Mouse (Mus musculus) embryo, embryonic 10.5 days (tissue): Measurements from ENCODE around the gene Gm28374.

Experiments used
- DNase-seq: peaks from one replicate; pipeline ENCODE4 v3.0.0-alpha.2; 2015; ENCODE audit warnings: low spot score

The Gm28374 gene

DNA sequence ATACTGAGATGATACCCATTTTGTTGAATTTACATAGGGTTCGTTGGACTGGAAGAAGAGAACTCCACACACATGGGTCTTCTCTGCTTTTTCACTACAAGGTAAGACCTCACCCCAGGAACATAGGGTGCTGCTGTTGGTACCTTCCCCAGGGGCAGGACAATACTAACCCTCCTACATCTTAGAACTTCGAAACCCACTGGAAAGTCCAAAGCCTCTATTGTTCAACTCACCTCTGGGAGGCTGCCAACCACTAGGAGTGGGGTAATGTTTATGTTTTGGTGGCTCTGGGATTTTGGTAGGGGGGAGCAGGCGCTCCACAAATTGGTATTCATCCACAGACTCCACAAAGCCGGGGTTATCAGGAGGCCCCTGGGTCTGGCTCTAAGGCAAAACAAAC lies 25.4 kb downstream of the Gm28374 start:
- DNase-seq: no peak

DNA sequence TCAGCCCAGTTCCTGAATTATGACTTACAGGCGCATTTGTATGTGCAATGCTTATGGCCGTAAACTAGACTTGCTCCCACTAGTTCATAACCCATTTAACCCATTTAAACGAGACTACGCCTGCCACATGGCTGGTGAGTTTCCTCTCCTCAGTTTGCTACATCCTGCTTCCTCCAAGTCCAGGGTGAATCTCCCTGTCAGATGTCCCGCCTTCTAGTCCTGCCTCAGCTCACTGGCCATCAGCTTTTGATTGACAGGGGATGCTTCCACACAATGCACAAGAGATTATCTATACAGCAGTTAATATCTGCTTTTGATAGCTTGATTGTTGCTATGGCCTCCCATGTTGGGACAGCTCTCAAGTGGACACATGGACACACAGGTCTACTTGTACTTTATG lies 27.8 kb downstream of the Gm28374 start:
- DNase-seq: no peak

DNA sequence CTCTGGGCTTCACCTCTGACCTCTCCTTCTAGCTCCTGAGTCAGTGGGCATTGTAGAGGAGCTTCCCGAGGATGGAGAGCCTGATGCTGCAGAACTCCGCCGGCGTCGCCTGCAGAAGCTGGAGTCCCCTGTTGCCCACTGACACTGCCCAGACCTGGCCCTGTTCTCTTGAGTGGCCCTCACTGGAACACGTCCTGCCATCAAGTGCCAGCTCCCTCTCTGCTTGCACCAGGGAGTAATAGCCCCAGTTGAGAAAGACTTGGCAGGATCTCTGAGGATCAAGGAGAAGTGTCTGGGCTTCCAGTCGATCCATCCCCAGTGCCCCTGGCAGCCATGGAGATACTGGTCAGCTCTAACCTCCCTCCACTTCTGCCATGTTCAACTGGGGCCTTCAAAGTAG lies 29.5 kb downstream of the Gm28374 start:
- no peak for DNase-seq

DNA sequence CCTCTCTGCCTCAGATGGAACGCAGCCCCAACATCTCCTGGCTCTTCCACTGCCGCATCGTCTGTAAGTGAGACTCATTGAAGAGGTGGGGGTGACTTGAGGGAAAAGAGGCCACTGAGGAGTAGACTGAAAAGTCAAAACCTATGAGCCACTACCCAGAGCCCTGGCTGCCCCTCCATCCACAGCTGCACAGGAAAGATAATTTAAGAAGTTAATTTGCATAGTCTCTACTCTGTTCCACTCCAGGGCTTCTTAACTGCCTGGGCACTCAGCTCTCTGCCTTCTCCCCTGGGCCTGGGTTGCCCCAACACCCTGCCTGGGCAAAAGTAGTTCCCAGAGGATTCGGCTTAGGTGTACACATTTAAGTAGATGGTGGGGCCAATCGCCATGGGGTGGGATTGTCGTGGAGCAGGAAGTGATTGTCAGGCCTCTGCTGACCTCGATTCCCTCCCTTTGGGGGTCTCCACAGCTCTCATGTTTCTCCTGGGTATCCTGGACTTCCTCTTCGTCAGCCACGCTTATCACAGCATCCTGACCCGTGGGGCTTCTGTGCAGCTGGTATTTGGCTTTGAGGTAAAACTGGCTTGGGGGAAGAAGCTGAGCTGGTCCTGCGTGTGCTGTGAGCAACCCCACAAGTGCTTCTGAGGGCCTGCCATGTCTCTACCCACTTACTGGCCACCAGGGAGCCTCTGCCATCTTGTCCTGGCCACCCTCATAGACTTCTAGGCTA lies 33.2 kb downstream of the Gm28374 start:
- DNase-seq: no peak

DNA sequence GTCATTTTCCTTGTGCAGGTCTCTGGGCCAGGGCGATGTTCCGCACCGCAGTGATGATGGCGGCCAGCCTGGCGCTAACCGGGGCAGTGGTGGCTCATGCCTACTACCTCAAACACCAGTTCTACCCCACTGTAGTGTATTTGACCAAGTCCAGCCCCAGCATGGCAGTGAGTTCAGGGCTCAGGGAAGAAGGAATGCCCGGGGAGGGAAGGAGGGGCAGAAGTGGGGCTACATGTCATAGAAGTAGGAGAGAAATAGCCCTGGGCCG lies 34.2 kb downstream of the Gm28374 start:
- DNase-seq: no peak

DNA sequence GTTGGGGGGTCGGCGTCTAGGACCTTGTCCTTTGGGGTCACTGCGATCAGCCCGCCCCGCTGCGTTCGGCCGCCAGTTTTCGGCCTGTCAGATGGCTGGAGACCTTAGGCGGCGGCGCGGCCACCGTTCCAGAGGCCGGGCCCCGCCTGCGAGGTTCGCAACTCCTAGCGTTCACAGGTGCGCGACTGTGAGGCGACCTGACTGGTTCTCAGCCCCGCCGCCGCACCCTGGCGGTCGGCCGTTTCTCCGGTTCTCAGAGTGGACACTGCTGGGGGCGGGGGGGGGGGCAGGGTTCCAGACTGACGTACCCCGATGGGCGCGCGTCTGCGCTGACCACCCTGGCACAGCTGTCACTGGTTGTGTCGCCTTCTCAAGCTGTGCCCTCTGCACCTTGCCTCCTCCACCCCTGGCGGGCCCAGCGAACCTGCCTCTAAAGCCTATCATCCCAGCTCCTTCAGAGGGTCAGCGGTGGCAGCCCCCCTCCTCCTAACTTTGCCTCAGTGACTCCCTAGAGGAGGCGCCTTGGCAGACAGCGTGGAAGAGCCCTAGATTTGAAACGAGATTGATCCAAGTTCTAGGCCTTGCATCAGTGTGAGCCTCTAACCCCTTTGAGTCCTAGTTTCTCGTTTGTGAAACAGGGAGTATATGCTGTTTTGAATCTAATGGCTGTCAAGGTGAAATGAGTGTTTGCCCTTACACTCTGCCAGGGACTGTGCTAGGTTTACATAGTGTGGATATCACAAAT lies 34.7 kb downstream of the Gm28374 start:
- no peak for DNase-seq

DNA sequence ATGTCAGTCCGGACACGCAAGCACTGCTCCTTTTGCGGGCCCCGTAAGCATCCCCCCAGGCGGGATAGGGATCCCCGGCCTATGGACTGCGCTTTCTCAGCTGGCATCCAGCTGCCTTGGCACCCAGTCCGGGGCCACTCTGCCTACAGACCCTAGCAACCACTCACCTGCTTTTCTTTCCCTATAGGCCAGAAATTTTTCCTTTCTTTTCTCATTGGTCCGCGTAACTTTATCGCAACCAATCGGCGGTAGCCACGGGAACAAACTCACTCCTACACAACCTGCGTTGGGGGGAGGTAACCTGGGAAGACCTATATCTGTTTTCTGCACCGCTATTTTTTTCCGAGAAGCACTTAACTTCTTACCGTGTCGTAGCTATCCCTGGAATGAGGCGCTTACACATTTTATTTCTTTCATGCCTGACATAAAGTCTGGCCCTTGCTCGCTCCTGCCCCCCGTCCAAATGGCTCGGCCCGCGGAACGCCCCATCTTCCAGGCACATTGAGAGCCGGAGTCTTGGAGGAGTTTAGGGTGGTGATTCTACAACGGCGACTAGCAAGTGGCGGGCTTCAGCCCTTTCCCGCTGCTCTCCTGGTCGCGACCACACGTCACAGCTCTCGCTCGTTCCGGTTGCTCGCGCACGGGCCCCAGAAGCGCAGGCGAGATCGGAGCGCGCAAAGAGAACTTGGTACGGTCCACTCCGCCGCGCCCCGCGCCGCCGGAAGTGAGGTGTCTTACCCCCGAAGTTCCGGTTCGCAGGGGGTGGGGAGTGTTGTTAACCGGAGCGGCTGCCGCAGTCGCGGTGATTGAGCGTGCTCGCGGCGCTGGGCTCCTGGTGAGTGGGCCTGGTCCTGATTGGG lies 35.5 kb downstream of the Gm28374 start, which contains the start of gene Syvn1:
Gene Syvn1, plus strand, starts transcription at position 283 of the 860 bp plus-strand sequence.
- DNase-seq: peak; percentile 97

DNA sequence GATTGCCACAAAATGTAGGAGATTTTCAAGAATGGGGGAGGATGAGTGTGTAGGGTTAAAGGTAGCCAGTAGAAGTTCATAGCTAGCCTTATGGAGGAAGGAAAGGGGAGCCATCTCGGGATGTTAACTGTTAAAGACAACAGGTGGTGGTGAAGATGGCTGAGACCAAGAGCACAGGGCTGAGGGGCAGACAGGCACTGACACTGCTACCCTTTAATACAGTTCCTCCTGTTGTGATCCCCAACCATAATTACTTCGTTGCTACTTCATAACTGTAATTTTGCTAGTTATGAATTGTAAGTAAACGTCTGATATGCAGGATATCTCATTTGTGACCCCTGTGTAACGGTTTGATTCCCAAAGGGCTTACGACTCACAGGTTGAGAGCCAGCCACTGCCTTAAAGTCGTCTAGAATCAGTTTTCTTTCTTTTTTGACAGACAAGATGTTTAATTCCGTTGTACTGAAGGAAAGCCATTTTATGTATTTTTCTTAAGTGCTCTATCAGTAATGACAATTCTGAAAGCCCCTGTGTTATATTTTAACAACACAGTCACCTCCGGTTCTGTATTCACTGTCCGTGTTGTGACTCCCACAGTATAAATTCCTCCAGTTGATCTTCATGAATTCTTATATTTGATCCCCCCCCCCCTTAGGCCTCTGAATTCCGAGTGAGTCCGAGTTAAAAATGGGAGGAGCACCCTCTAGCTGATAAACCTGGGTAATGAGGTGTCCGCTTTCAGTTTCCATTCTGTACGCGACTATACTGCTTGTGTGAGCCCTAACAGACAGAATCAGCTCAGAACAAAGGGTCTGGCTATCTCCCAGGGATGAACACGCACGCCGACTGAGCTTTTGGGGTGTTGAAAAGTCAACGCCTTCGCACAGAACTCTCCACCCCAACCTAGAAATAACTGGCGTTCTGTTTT lies 36.4 kb downstream of the Gm28374 start:
- no peak for DNase-seq

DNA sequence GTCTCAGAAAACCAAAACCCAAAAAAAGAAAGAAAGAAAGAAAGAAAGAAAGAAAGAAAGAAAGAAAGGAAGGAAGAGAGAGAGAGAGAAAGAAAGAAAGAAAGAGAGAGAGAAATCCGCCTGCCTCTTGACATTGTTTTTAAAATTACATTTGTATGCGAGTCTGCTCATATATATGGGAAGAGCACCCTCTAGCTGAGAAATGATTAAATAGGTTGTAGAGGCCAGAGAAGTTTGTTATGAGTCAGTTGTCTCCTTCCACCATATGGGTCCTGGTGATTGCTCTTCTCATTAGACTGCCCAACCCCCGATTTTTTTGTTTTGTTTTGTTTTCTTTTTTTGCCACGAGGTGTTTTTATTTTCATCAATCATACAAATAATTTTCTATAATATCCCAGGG lies 38.0 kb downstream of the Gm28374 start:
- peak; percentile 54 for DNase-seq

DNA sequence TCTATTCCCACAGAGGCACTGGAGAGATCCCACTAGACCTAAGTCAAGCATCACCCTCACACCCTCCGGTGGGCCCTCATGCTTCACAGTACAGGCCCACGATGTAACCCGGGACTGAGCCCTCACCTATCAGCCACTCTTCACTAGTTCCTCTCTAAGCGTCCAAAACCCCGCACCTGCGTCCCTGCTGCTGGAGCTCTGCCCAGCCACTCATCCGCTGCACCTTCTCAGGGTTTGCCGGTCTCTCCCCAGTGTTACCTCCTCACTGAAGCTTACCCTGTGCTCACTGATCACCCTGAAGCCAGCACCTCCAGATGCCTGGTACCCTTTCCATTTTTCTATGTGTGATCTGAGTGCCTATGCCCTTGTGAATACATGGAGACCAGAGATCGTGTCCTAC lies 39.8 kb downstream of the Gm28374 start:
- DNase-seq: no peak

DNA sequence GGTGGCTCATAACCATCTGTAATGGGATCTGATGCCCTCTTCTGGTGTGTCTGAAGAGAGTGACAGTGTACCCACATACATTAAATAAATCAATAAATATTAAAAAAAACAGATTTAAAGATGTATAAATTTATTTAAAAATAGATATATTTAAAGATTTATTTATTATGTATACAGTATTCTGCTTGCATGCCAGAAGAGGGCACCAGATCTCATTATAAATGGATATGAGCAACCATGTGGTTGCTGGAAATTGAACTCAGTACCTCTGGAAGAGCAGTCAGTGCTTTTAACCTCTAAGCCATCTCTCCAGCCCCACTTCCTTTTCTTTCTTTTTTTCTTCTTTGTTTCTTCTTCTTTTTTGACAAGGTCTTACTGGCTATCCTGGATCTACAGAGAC lies 42.1 kb downstream of the Gm28374 start:
- DNase-seq: no peak

DNA sequence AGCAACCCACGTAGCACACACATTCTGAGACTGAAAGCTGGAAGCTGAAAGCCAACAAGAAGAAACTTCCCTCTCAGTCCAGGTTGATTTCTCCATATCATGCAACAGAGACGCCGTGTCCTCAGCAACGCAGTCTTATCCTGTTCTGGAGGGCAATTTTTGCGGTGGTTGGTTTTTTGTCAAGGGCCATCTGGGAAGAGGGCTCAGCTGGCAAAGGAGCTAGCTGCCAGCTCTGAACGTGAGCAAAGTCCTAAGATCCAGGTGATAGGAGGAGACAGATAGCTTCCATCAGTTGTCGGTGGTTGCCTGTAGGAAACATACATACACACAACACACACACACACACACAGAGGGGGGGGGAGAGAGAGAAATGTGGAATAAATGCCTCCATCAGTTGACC lies 43.7 kb downstream of the Gm28374 start:
- DNase-seq: no peak

DNA sequence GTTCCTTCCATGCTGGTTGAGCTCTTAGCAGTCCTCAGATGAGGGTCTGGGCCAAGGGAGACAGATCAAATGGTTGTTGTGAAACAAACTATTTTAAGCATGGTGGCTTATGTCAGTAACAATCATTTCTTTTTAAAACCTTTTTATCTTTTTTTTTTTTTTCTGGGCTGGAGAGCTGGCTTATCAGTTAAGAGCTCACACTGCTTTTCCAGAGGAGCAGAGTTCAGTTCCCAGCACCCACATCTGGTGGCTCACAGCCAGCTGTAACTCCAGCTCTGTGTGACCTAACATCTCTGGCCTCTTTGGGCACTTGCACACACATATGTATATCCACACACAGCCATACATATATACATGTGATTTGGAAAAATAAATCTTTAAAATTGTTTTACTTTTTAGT lies 44.4 kb downstream of the Gm28374 start:
- DNase-seq: no peak

DNA sequence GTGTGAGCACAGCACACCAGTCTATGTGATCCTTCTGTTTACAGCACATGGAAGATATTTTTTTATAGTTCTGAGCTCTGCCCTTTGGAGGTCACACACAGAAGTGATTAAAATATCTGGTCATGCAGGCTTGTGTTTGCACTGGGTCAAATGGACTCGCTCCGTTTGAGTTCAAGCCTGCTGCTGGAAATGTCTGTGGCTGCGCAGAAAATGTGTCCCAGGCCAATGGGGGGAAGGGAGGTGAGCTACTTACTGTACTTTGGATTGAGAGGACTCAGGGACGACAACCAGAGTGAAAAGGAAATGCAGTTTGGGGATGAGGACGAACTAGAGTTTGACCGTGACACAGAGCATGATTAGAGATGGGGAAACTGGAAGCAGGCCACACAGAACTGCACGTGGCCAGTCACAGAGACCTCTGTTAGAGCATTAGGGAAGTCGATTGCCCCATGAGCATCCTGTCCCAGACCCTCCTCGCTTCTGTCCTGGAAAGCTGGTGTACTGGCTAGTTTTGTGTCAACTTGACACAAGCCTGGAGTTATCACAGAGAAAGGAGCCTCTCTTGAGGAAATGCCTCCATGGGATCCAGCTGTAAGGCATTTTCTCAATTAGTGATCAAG lies 46.0 kb downstream of the Gm28374 start:
- DNase-seq: no peak

DNA sequence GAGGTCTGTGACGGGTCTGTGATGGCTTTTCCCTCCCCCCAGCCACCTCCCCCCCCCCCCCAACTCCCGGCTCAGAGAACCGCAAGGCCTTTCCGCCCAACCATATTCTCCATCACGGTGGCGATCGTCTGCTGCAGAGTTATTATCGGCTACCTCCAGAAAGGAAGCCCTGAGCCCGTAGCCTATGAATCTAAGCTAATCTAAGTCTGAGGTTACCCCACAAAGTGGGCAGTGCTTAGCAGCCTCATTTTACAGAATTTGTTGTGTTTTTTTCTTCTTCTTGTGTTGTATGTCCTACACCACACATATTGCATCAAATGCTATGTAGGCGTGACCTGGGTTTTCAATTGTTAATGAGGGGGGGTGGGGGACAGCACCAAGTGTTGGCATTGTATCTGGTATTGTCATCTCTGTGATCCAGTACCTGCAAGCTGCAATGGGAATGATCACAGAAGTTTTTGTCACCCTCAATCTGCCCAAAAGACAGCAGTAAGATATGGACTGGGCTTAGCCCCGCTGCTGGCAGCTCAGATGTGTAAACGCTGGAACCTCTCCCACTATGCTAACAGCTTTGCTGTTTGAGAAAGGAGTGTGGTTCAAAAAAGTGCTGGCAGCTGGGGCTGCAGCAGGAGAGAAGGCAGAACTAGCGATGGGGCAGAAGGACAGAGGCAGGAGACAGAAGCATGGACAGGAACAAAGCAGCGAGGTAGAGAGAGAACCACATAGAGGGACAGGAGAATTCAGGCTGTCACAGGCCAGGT lies 51.4 kb downstream of the Gm28374 start:
- no peak for DNase-seq

DNA sequence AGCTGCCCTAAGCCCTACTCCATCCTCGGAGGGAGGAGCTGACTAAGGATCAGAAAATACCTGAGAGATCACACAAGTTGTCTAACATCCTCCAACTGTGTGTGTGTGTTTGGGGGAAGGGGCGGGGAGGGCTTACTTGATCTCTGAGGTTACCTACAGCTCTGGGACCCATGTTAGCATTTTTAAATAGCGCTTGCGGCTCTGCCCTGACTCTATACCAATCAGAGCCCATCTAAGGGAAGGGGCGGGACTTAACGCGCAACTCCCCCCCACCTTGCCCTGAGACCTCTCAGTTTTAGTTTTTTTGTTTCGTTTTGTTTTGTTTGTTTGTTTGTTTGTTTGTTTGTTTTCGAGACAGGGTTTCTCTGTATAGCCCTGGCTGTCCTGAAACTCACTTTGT lies 52.6 kb downstream of the Gm28374 start:
- DNase-seq: no peak

DNA sequence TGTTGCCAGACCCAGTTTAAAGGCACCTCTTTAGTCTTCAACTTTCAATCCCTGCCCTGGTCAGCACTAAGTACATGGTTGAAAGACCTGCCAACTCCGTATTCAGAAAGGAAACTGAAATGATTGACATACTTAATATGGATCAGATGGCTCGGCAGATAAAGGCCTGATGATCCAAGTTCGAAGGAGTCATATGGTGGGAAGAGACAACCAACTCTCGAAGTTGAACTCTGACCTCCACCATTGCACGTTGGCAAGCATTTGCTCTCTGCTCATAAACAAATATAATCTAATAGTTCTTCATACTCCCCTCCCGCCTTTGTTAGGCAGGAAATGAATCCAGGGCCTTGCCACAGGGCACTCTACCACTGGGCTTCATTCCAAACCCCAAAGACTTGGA lies 53.1 kb downstream of the Gm28374 start:
- no peak for DNase-seq
